Mouse (Mus musculus): ENCODE measurements around the gene Sbf1. TPM values are rescaled to one million over a fixed set of nuclear protein-coding genes. Genes with fewer than 3 reads are reported as not detected.
A peak's percentile ranks its signal among the peaks of the same experiment; 100 is the strongest.

The Sbf1 gene
- polyA plus RNA-seq, 1 experiment from 2014 or later = 57.2 TPM

DNA sequence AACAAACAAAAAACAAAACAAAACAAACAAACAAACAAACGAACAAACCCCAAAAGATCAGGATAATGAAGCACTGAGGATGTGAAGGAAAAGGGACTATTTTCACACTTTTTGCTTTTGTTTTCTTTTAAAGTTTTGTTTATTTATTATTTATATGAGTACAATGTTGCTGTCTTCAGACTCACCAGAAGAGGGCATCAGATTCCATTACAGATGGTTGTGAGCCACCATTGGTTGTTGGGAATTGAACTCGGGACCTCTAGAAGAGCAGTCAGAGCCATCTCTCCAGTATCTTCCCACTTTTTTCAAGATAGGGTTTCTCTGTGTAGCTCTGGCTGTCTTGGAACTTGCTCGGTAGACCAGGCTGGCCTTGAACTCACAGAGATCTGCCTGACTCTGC is 28.2 kb upstream of the Sbf1 start:
- 85% methylated on average over 3 of the region's 3 CpGs for WGBS
- no peak overlapping the region for H3K9ac ChIP-seq (replicated peaks)
- no peaks in the 10 kb centered on the region for H3K36me3 ChIP-seq

DNA sequence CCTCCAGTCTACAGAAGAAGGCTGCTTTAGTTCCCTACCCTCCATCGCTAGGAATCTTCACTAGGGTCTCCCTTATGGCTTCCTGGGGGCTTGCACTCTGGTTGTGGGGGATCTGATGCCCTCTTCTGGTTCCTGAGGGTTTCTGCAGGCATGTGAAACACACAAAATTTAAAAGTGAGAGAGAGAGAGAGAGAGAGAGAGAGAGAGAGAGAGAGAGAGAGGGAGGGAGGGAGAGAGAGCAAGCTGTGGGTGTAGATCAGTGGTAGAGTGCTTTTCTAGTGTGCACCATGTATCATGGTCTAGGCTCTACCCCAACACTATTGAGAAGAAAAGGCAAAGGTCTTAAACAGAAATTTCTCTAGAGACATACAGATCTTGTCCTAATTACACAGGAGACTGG is 26.6 kb upstream of the Sbf1 start:
- no peaks in the 10 kb centered on the region for H3K27me3 ChIP-seq
- no peaks in the 10 kb centered on the region for H3K9me3 ChIP-seq
- no peak for ATAC-seq (ENCODE audit: insufficient number of reproducible peaks, insufficient read depth, low FRiP score, low TSS enrichment, low read depth)
- no peak overlapping the region for H3K4me2 ChIP-seq
- H3K27ac ChIP-seq = no peak overlapping the region
- WGBS = 48% methylated on average over 1 of the region's 1 CpGs
- no peak overlapping the region for H3K4me3 ChIP-seq (replicated peaks)
- no peaks in the 10 kb centered on the region for H3K4me1 ChIP-seq (replicated peaks)
- no peaks in the 10 kb centered on the region for H3K36me3 ChIP-seq
- H3K9ac ChIP-seq (replicated peaks) = no peak overlapping the region

More for the DNA sequence above, 28.2 kb upstream of the Sbf1 start:
- ATAC-seq (ENCODE audit: insufficient number of reproducible peaks, insufficient read depth, low FRiP score, low TSS enrichment, low read depth) = no peak
- H3K9me3 ChIP-seq = no peaks in the 10 kb centered on the region
- H3K4me2 ChIP-seq = no peak overlapping the region
- H3K4me3 ChIP-seq (replicated peaks) = no peak overlapping the region
- H3K27ac ChIP-seq = no peak overlapping the region
- H3K4me1 ChIP-seq (replicated peaks) = no peaks in the 10 kb centered on the region
- H3K27me3 ChIP-seq = no peaks in the 10 kb centered on the region

DNA sequence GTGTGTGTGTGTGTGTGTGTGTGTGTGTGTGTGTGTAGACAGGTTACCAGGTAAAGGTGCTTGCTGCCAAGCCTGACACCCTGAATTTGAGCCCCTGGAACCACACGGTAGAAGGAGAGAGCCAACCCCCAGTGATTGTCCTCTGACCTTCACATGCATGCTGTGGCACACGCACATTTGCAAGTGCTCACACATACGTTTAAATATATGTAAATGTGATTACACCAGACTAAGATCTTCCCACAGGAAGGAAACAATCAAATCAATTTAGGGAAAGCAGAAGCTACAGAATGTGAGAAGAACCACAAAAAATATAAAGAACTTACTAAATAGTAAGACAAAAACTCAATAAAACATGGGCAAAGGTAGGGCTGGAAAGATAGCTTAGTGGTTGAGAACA is 25.0 kb upstream of the Sbf1 start:
- no peaks in the 10 kb centered on the region for H3K4me1 ChIP-seq (replicated peaks)
- no peak for ATAC-seq (ENCODE audit: insufficient number of reproducible peaks, insufficient read depth, low FRiP score, low TSS enrichment, low read depth)
- no peak overlapping the region for H3K4me2 ChIP-seq
- H3K27me3 ChIP-seq = no peaks in the 10 kb centered on the region
- H3K36me3 ChIP-seq = no peaks in the 10 kb centered on the region
- no peak overlapping the region for H3K27ac ChIP-seq
- no peaks in the 10 kb centered on the region for H3K9me3 ChIP-seq
- H3K9ac ChIP-seq (replicated peaks) = no peak overlapping the region
- no peak overlapping the region for H3K4me3 ChIP-seq (replicated peaks)
- 80% methylated on average over 3 of the region's 3 CpGs for WGBS

DNA sequence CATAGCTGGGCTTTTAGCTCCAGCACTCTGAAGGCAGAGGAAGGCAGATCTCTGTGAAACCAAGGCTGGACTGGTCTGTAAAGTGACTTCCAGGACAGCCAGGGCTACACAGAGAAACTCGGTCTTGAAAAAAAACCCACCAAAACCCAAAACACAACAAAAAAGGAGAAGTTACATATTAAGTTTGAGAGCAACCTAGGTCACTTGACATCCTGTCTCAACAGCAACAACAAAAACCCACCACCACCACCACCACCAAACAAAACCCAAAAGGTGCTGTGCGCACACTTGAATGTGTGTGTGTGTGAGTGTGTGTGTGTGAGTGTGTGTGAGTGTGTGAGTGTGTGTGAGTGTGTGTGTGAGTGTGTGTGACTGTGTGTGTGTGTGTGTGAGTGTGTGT is 24.6 kb upstream of the Sbf1 start:
- Histone ChIP-seq H3K36me3 (no peaks in the 10 kb centered on the region), H3K4me1 (replicated peaks) (no peaks in the 10 kb centered on the region), H3K27ac (no peak overlapping the region), H3K9ac (replicated peaks) (no peak overlapping the region), H3K9me3 (no peaks in the 10 kb centered on the region), H3K4me3 (replicated peaks) (no peak overlapping the region), H3K4me2 (no peak overlapping the region), H3K27me3 (no peaks in the 10 kb centered on the region)
- ATAC-seq (ENCODE audit: insufficient number of reproducible peaks, insufficient read depth, low FRiP score, low TSS enrichment, low read depth) = no peak
- WGBS = 90% methylated on average over 2 of the region's 2 CpGs

DNA sequence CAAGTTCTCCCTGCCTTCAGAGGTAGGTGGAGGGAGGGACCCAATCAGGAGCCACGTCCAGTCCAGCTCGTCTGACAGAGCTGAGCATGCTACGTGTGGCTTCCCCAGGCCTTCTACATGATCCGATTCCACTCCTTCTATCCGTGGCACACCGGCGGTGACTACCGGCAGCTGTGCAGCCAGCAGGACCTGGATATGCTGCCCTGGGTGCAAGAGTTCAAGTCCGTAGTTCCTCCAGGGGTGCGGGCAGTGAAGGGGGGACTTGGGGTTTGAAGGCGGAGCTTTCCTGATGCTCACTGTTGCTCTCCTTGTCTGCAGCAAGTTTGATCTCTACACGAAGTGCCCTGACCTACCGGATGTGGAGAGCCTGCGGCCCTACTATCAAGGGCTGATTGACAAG is 21.3 kb upstream of the Sbf1 start:
- no peak overlapping the region for H3K4me3 ChIP-seq (replicated peaks)
- H3K9me3 ChIP-seq = no peaks in the 10 kb centered on the region
- no peaks in the 10 kb centered on the region for H3K27me3 ChIP-seq
- H3K4me2 ChIP-seq = no peak overlapping the region
- no peak overlapping the region for H3K27ac ChIP-seq
- ATAC-seq (ENCODE audit: insufficient number of reproducible peaks, insufficient read depth, low FRiP score, low TSS enrichment, low read depth) = no peak
- 86% methylated on average over 14 of the region's 14 CpGs for WGBS
- H3K9ac ChIP-seq (replicated peaks) = no peak overlapping the region
- no peaks in the 10 kb centered on the region for H3K4me1 ChIP-seq (replicated peaks)
- no peaks in the 10 kb centered on the region for H3K36me3 ChIP-seq

DNA sequence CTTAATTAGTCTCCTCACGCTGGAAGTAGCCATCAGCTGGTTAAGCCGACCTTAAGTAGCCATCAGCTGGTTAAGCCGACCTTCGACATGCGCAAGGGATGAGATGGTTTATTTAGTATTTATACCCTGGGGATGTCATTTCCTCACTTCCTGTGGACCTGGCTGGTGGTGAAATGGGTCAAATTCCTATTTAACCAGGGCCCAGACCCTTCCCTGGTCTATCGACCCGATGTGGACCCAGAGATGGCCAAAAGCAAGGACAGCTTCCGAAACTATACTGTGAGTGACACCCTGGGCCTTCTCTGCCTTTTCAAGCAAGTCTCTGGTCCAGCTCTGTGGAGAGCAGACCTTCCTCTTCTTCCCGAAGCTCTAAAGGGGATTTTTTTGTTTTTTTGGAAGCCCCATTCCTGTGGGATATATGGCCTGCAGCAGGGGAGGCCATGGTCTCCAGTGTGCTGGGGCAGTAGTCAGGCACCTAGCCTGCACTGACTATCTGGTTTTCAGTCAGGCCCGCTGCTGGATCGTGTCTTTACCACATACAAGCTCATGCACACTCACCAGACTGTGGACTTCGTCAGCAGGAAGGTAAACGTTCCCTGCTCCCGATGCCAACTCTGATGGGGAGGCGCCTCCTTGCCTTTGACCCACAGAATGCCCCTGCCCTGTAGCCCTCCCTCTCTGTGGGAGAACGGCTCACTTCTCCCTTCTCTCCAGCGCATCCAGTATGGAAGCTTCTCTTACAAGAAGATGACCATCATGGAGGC is 19.8 kb upstream of the Sbf1 start:
- H3K9ac ChIP-seq (replicated peaks) = no peak overlapping the region
- no peak overlapping the region for H3K27ac ChIP-seq
- ATAC-seq (ENCODE audit: insufficient number of reproducible peaks, insufficient read depth, low FRiP score, low TSS enrichment, low read depth) = no peak
- H3K4me1 ChIP-seq (replicated peaks) = no peaks in the 10 kb centered on the region
- no peak overlapping the region for H3K4me3 ChIP-seq (replicated peaks)
- H3K9me3 ChIP-seq = no peaks in the 10 kb centered on the region
- no peaks in the 10 kb centered on the region for H3K27me3 ChIP-seq
- WGBS = 82% methylated on average over 17 of the region's 17 CpGs
- no peak overlapping the region for H3K4me2 ChIP-seq
- no peaks in the 10 kb centered on the region for H3K36me3 ChIP-seq

DNA sequence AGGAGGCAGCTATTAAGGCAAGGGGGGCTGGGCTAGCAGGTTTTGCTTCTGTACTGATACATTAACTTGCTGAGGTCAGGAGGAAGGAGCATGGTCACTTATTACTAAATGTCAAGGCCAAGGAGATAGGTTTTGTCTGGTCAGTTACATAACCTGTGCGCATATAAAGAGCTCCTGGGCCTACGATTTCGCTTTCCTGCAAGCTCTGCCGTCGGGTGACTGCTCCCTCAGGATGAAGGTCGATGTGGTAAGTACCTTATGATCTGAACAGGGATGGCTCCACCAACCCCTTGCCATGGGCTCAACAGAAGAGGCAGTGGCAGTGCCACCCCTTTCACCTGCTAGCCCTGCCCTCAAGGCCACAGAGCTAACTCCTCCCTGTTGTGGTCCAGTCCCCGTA is 19.2 kb upstream of the Sbf1 start, which contains the start of gene Miox:
Miox (plus strand) TSS at position 128 of the 400 bp plus-strand sequence.
- WGBS = 86% methylated on average over 7 of the region's 7 CpGs
- no peak within 1 kb of the TSS for H3K4me2 ChIP-seq
- H3K9ac ChIP-seq (replicated peaks) = no peak within 1 kb of the TSS
- no peaks in the 10 kb centered on the region for H3K9me3 ChIP-seq
- ATAC-seq (ENCODE audit: insufficient number of reproducible peaks, insufficient read depth, low FRiP score, low TSS enrichment, low read depth) = no peak
- H3K4me1 ChIP-seq (replicated peaks) = no peaks in the 10 kb centered on the region
- H3K27ac ChIP-seq = no peak within 1 kb of the TSS
- H3K4me3 ChIP-seq (replicated peaks) = no peak within 1 kb of the TSS
- no peaks in the 10 kb centered on the region for H3K27me3 ChIP-seq
- H3K36me3 ChIP-seq = no peaks in the 10 kb centered on the region

DNA sequence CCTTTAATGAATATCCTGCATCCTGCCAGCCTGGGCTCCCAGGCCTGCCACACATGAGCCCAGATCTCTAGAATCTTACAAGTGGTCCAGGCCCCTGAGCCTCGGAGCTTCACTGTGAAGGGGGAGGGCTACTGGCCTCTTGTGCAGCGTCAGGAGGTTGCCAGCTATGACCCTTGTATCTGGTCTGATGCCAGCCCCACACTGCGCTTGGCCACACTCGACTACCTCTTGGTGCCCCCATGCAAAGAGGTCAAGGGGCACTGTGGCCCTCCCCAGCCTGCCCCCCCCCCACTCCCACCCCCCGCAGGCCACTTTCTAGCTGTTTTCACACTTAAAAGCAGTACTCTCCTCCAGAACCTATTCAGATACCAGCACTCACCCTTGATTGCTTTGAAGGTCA is 11.3 kb upstream of the Sbf1 start:
- Histone ChIP-seq H3K4me1 (replicated peaks) (peaks cover 9% of the 10 kb centered on the region), H3K36me3 (no peaks in the 10 kb centered on the region), H3K27me3 (peaks cover 24% of the 10 kb centered on the region), H3K9me3 (no peaks in the 10 kb centered on the region), H3K4me3 (replicated peaks) (no peak overlapping the region), H3K4me2 (no peak overlapping the region), H3K9ac (replicated peaks) (no peak overlapping the region), H3K27ac (no peak overlapping the region)
- WGBS = 53% methylated on average over 5 of the region's 5 CpGs
- ATAC-seq (ENCODE audit: insufficient number of reproducible peaks, insufficient read depth, low FRiP score, low TSS enrichment, low read depth) = no peak

DNA sequence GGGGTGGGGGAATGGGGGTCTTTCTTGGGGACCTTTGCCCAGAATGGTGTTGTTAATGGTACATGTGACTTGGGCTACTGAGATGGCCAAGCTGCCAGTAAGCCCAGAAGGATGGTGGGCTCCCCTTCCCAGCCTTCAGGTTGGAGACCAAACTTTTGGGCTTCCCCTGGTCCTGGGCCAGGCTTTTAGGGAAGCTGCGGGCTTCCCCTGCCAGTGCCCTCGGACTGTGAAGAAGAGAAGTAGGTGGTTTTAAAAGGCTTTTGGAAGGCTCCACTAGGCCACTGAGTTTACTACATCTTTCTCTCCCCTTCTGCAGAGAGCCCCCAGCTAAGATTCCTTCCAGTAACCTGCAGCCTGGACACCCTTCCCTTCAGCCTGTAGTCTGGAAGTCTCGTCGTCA is 8.5 kb upstream of the Sbf1 start:
- H3K4me1 ChIP-seq (replicated peaks) = peaks cover 9% of the 10 kb centered on the region
- H3K4me2 ChIP-seq = no peak overlapping the region
- H3K4me3 ChIP-seq (replicated peaks) = no peak overlapping the region
- H3K9ac ChIP-seq (replicated peaks) = no peak overlapping the region
- H3K27ac ChIP-seq = no peak overlapping the region
- no peaks in the 10 kb centered on the region for H3K9me3 ChIP-seq
- no peaks in the 10 kb centered on the region for H3K36me3 ChIP-seq
- 90% methylated on average over 4 of the region's 4 CpGs for WGBS
- peaks cover 32% of the 10 kb centered on the region for H3K27me3 ChIP-seq
- ATAC-seq (ENCODE audit: insufficient number of reproducible peaks, insufficient read depth, low FRiP score, low TSS enrichment, low read depth) = no peak

DNA sequence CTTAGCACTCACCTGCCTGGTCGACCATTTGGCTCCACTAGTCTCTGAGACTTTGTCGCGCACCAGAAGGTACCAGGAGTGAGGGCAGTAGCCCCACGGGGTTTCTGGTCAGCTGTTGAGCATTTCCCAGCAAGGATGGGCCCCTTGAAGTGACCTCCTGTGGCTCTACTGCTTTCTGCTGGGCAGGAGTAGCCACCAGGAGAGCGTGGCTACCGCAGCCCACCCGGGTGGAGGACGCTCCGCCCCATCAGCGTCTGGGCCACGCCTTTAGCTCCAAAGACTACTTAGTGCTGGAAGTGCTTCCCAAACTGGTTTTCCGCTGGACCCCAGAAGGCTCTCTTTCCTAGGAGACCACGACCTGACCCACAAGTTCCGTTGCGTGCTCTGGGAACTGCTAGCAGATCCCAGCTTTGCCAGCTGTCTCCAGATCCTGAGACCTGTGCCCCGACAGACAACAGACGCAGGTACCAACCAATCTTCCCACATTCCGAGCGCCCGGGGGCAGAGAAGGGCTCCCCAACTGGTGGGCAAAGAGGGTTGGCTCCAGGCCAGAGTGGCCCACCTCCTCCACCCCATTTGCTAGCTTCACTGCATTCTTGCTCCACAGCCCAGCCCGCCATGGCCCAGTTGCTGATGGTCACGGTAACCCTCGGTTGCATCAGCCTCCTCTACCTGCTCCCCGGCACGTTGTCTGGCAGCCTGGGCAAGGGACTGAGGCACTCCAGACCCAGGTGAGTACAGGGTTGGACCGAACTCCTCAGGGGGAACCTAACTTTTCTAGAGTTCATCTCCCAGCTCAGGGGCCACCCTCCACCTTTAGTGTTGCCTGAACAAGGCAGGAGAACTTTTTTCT is 7.8 kb upstream of the Sbf1 start, which contains the start of gene Adm2:
Adm2 (plus strand) TSS at position 51 of the 853 bp plus-strand sequence.
- H3K36me3 ChIP-seq = no peaks in the 10 kb centered on the region
- peaks cover 32% of the 10 kb centered on the region for H3K27me3 ChIP-seq
- peak within 1 kb of the TSS; percentile 47 for H3K4me2 ChIP-seq
- H3K27ac ChIP-seq = no peak within 1 kb of the TSS
- 0 out of 2 replicates have a peak within 1 kb of the TSS, but pooled peaks have one; percentile 23 for H3K9ac ChIP-seq (replicated peaks)
- H3K9me3 ChIP-seq = no peaks in the 10 kb centered on the region
- peak within 1 kb of the TSS; percentile 19 for H3K4me3 ChIP-seq (replicated peaks)
- WGBS = 6% methylated on average over 26 of the region's 26 CpGs
- no peak for ATAC-seq (ENCODE audit: insufficient number of reproducible peaks, insufficient read depth, low FRiP score, low TSS enrichment, low read depth)
- H3K4me1 ChIP-seq (replicated peaks) = peaks cover 9% of the 10 kb centered on the region

DNA sequence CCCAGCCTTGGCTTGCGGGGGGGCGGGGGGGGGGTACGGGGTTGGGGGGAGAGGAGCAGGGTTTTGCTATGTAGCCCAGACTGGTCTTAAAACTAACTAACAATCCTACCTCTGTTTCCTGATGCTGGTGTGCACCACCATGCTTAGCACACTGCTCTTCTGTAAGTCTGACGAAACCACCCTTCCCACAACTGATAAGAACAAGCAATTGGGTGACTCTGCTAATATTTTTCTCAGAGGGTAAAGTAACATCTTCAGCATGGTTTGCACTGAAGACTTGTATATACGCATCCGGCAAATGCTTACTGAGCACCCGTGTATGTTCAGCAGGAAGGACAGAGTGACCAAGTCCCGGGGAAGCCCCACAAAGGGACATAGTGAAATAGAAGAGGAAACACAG is 6.2 kb upstream of the Sbf1 start:
- Histone ChIP-seq H3K9ac (replicated peaks) (no peak overlapping the region), H3K36me3 (no peaks in the 10 kb centered on the region), H3K27me3 (peaks cover 32% of the 10 kb centered on the region), H3K4me2 (no peak overlapping the region), H3K9me3 (no peaks in the 10 kb centered on the region), H3K4me3 (replicated peaks) (no peak overlapping the region), H3K27ac (no peak overlapping the region), H3K4me1 (replicated peaks) (peaks cover 9% of the 10 kb centered on the region)
- no peak for ATAC-seq (ENCODE audit: insufficient number of reproducible peaks, insufficient read depth, low FRiP score, low TSS enrichment, low read depth)
- 80% methylated on average over 8 of the region's 8 CpGs for WGBS
